Mouse (Mus musculus) E14TG2a.4 (cell line): Measurements from ENCODE around the gene Sox5.

ENCODE experiments used
- H3K27me3 ChIP-seq: 2 replicates; pipeline ENCODE4 v1.6.1; 2014; ENCODE audit warnings: low read length, control low read depth; ENCODE audit not compliant: insufficient read depth
- H3K36me3 ChIP-seq: 2 replicates; pipeline ENCODE4 v1.6.1; 2014; ENCODE audit warnings: low read length, control low read depth; ENCODE audit not compliant: insufficient read depth
- H3K4me1 ChIP-seq: replicated peaks from 2 replicates; pipeline ENCODE4 v1.6.1; 2014; ENCODE audit warnings: low read depth, low read length, control low read depth
- H3K4me3 ChIP-seq: replicated peaks from 2 replicates; pipeline ENCODE4 v1.5.1; 2014; ENCODE audit warnings: mild to moderate bottlenecking, low read length
- H3K9me3 ChIP-seq: 2 replicates; pipeline ENCODE4 v1.6.1; 2014; ENCODE audit warnings: low read length, control low read depth
- CTCF ChIP-seq: conservative IDR thresholded peaks from 2 replicates; pipeline ENCODE4 v1.5.1; 2014; ENCODE audit warnings: low read length
- NANOG ChIP-seq: IDR thresholded peaks from 2 replicates; pipeline ENCODE4 v1.6.1; 2014; ENCODE audit warnings: borderline replicate concordance, low read length, mixed read lengths
- POU5F1 ChIP-seq: IDR thresholded peaks from 2 replicates; pipeline ENCODE4 v1.6.1; 2014; ENCODE audit warnings: low read length, borderline replicate concordance

Sox5 gene

GRCm38 (mm10) chr6:144579301-144579700 is 202.5 kb downstream of the Sox5 start:
- Histone ChIP-seq H3K36me3 (no peaks in the 10 kb centered on the region), H3K27me3 (no peaks in the 10 kb centered on the region), H3K4me1 (no peaks in the 10 kb centered on the region), H3K9me3 (no peaks in the 10 kb centered on the region), H3K4me3 (no peak overlapping the region)
- TF ChIP-seq NANOG (no peak), CTCF (no peak), POU5F1 (no peak)

- H3K9me3 ChIP-seq = no peaks in the 10 kb centered on the region
- TF ChIP-seq POU5F1 (no peak), CTCF (no peak), NANOG (no peak)
- H3K27me3 ChIP-seq = no peaks in the 10 kb centered on the region
- H3K36me3 ChIP-seq = no peaks in the 10 kb centered on the region
- no peak overlapping the region for H3K4me3 ChIP-seq
- H3K4me1 ChIP-seq = peaks cover 3% of the 10 kb centered on the region; the same call in 1 of the 2 replicates
Observed at GRCm38 (mm10) chr6:144570850-144571249, 210.9 kb downstream of the Sox5 start.

GRCm38 (mm10) chr6:144565827-144566226 is 215.9 kb downstream of the Sox5 start:
- H3K9me3 ChIP-seq = peaks cover 6% of the 10 kb centered on the region
- H3K4me1 ChIP-seq = peaks cover 3% of the 10 kb centered on the region; the same call in 1 of the 2 replicates
- no peaks in the 10 kb centered on the region for H3K27me3 ChIP-seq
- no peak overlapping the region for H3K4me3 ChIP-seq
- TF ChIP-seq POU5F1 = no peak
- TF ChIP-seq CTCF = no peak
- no peak for TF ChIP-seq NANOG
- no peaks in the 10 kb centered on the region for H3K36me3 ChIP-seq

GRCm38 (mm10) chr6:144561718-144562117 is 220.1 kb downstream of the Sox5 start:
- H3K4me1 ChIP-seq = no peaks in the 10 kb centered on the region
- no peak overlapping the region for H3K4me3 ChIP-seq
- no peaks in the 10 kb centered on the region for H3K36me3 ChIP-seq
- no peak for TF ChIP-seq POU5F1
- no peak for TF ChIP-seq NANOG
- TF ChIP-seq CTCF = no peak
- H3K9me3 ChIP-seq = peaks cover 9% of the 10 kb centered on the region
- no peaks in the 10 kb centered on the region for H3K27me3 ChIP-seq

- TF ChIP-seq POU5F1 (no peak), CTCF (no peak), NANOG (no peak)
- no peaks in the 10 kb centered on the region for H3K27me3 ChIP-seq
- peaks cover 9% of the 10 kb centered on the region for H3K9me3 ChIP-seq
- H3K4me3 ChIP-seq = no peak overlapping the region
- H3K36me3 ChIP-seq = no peaks in the 10 kb centered on the region
- no peaks in the 10 kb centered on the region for H3K4me1 ChIP-seq
Observed at GRCm38 (mm10) chr6:144560211-144560610, 221.6 kb downstream of the Sox5 start.

GRCm38 (mm10) chr6:144553476-144553875 is 228.3 kb downstream of the Sox5 start:
- TF ChIP-seq POU5F1 (no peak), CTCF (no peak), NANOG (no peak)
- Histone ChIP-seq H3K36me3 (no peaks in the 10 kb centered on the region), H3K4me3 (no peak overlapping the region)

GRCm38 (mm10) chr6:144548991-144549390 is 232.8 kb downstream of the Sox5 start:
- Histone ChIP-seq H3K36me3 (no peaks in the 10 kb centered on the region), H3K9me3 (no peaks in the 10 kb centered on the region), H3K4me3 (no peak overlapping the region), H3K4me1 (no peaks in the 10 kb centered on the region), H3K27me3 (0 out of 2 replicates have a peak, but pooled peaks cover 2% of the 10 kb centered on the region)
- no peak; the same call in 1 of the 2 replicates for TF ChIP-seq CTCF
- no peak for TF ChIP-seq NANOG
- no peak for TF ChIP-seq POU5F1

More at GRCm38 (mm10) chr6:144553476-144553875, 228.3 kb downstream of the Sox5 start:
- Histone ChIP-seq H3K9me3 (no peaks in the 10 kb centered on the region), H3K4me1 (no peaks in the 10 kb centered on the region), H3K27me3 (0 out of 2 replicates have a peak, but pooled peaks cover 2% of the 10 kb centered on the region)

- Histone ChIP-seq H3K4me1 (no peaks in the 10 kb centered on the region), H3K36me3 (no peaks in the 10 kb centered on the region), H3K4me3 (no peak overlapping the region), H3K27me3 (0 out of 2 replicates have a peak, but pooled peaks cover 2% of the 10 kb centered on the region), H3K9me3 (no peaks in the 10 kb centered on the region)
- peak; percentile 64 for TF ChIP-seq CTCF
- TF ChIP-seq NANOG = no peak
Observed at GRCm38 (mm10) chr6:144547141-144547540, 234.6 kb downstream of the Sox5 start.

- no peak overlapping the region for H3K4me3 ChIP-seq
- no peak for TF ChIP-seq NANOG
- no peak for TF ChIP-seq CTCF
- TF ChIP-seq POU5F1 = no peak
Observed at GRCm38 (mm10) chr6:144545549-144545948, 236.2 kb downstream of the Sox5 start.

More at GRCm38 (mm10) chr6:144545549-144545948, 236.2 kb downstream of the Sox5 start:
- no peaks in the 10 kb centered on the region for H3K36me3 ChIP-seq
- H3K27me3 ChIP-seq = no peaks in the 10 kb centered on the region
- H3K4me1 ChIP-seq = no peaks in the 10 kb centered on the region
- H3K9me3 ChIP-seq = no peaks in the 10 kb centered on the region
